Mouse (Mus musculus): ENCODE results near the gene Hmgb1. TPM values are rescaled to one million over a fixed set of nuclear protein-coding genes. Genes with fewer than 3 reads are reported as not detected.
A peak's percentile ranks its signal among the peaks of the same experiment; 100 is the strongest.

Hmgb1 gene
- total and polyA plus RNA-seq, 3 experiments, result 23.7 to 103 (median 88.9) TPM

DNA sequence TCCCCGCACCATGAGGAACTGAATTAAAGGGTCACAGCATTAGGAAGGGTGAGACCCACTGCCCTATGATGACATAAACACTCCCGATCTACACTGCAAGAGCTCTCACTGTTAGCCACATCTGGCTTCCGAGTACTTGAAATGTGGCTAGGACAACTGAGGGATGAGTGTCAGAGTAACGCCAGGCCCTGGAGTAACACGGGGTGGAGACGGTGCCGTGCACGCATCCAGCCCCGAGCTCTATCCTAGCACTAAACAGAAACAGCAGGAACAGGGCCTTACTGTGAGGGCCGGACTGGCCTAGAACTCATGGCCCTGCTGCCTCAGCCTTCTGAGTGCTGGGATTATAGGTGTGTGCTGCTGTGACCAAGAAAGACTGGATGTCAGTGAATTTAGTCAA, 18.3 kb downstream of the Hmgb1 start:
- intact Hi-C loops (cut with DNase I), result no loop called here
- H3K27ac ChIP-seq, result no peak overlapping the region
- DNase-seq, result no peak
- 93% methylated on average over 10 of the region's 10 CpGs for WGBS
- no peak overlapping the region for H3K9ac ChIP-seq (ENCODE audit: low read depth, low read length)
- no peaks in the 10 kb centered on the region for H3K27me3 ChIP-seq (ENCODE audit: control insufficient read depth, insufficient read depth, low read length)
- no peak overlapping the region for H3K4me3 ChIP-seq
- TF ChIP-seq CTCF (IDR thresholded peaks at IDR 0.05) (no peak), POLR2A (IDR thresholded peaks at IDR 0.05; ENCODE audit: insufficient read depth, low read depth, low read length) (no peak), EP300 (IDR thresholded peaks at IDR 0.05; ENCODE audit: insufficient read depth, low read depth, low read length) (no peak)
- H3K36me3 ChIP-seq (ENCODE audit: control insufficient read depth, insufficient read depth, low read length), result no peaks in the 10 kb centered on the region
- H3K4me1 ChIP-seq (ENCODE audit: control insufficient read depth, insufficient read depth, low read length), result no peaks in the 10 kb centered on the region
- H3K79me2 ChIP-seq (replicated peaks; ENCODE audit: control insufficient read depth, insufficient read depth, low read length), result no peaks in the 10 kb centered on the region

DNA sequence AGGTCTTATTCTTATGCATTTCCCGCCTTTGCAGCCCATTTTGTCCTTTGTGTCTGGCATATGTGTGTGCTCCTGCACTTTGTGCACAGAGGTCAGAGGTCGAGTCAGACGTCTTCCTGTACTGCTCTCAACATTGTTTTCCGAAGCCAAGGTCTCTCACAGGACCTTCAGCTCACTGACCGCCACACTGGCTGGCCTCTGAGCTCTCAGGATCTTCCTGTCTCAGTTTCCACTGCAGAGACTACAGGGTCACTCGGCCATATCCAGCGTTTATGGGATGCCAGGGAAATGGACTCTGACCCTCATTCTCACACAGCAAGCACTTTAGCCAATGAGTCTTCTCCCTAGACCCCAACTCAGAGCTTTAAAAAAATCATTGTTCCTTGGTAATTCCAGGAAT, 19.4 kb downstream of the Hmgb1 start:
- Histone ChIP-seq H3K4me3 (no peak overlapping the region), H3K79me2 (replicated peaks; ENCODE audit: control insufficient read depth, insufficient read depth, low read length) (no peaks in the 10 kb centered on the region), H3K27me3 (ENCODE audit: control insufficient read depth, insufficient read depth, low read length) (no peaks in the 10 kb centered on the region), H3K27ac (no peak overlapping the region), H3K4me1 (ENCODE audit: control insufficient read depth, insufficient read depth, low read length) (no peaks in the 10 kb centered on the region), H3K9ac (ENCODE audit: low read depth, low read length) (no peak overlapping the region), H3K36me3 (ENCODE audit: control insufficient read depth, insufficient read depth, low read length) (no peaks in the 10 kb centered on the region)
- TF ChIP-seq POLR2A (IDR thresholded peaks at IDR 0.05; ENCODE audit: insufficient read depth, low read depth, low read length) (no peak), EP300 (IDR thresholded peaks at IDR 0.05; ENCODE audit: insufficient read depth, low read depth, low read length) (no peak)
- WGBS, result 44% methylated on average over 7 of the region's 7 CpGs
- no peak for DNase-seq
- intact Hi-C loops (cut with DNase I), result no loop called here

DNA sequence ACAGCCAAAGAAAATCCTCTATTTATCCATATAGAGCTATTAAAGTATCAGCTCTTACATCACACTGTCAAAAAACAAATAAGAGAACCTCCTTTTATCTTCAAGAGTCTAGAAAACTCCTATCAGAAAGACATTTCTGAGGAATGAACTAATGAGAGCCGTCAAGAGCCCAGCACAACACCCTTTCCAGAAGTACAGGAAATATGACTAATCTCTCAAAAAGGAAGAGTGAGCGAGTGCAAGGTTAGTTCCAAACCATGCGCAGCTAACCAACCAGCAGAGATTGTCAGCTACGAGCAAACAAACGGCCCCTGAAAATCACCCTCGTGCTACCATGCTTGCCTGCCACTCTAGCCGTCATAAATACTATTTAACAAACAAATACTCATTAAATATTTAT, 21.4 kb downstream of the Hmgb1 start:
- no peak overlapping the region for H3K9ac ChIP-seq (ENCODE audit: low read depth, low read length)
- H3K4me1 ChIP-seq (ENCODE audit: control insufficient read depth, insufficient read depth, low read length), result no peaks in the 10 kb centered on the region
- no peak for TF ChIP-seq EP300 (IDR thresholded peaks at IDR 0.05; ENCODE audit: insufficient read depth, low read depth, low read length)
- no peak for TF ChIP-seq POLR2A (IDR thresholded peaks at IDR 0.05; ENCODE audit: insufficient read depth, low read depth, low read length)
- 33% methylated on average over 7 of the region's 7 CpGs for WGBS
- no peak for DNase-seq
- H3K4me3 ChIP-seq, result no peak overlapping the region
- peak overlapping the region; percentile 0 for H3K27ac ChIP-seq
- intact Hi-C loops (cut with DNase I), result loop anchor here (2.0 kb wide), 1 partner anchor 16 kb away; no protein-coding TSS in a partner anchor
- H3K79me2 ChIP-seq (replicated peaks; ENCODE audit: control insufficient read depth, insufficient read depth, low read length), result no peaks in the 10 kb centered on the region
- H3K27me3 ChIP-seq (ENCODE audit: control insufficient read depth, insufficient read depth, low read length), result no peaks in the 10 kb centered on the region
- no peaks in the 10 kb centered on the region for H3K36me3 ChIP-seq (ENCODE audit: control insufficient read depth, insufficient read depth, low read length)

DNA sequence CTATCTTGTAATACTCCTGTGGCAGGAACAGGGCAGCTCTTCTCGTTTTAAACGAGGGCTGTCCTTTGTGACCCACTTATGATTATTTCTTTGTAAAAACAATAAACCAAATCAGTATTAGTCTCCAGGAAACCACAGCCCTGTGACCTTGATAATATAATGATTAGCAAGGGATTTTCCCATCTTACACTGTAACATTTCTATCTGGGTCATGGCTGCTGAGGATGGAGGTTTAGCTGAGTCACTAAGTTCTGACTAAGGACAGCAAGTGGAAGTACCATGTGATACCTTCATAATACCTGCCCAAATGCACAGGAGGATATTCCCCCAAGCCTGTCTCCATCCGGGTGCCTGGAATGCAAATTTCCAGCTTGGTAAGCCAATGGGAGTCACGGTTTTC, 23.8 kb downstream of the Hmgb1 start:
- H3K27ac ChIP-seq, result no peak overlapping the region
- no peak for DNase-seq
- no peaks in the 10 kb centered on the region for H3K4me1 ChIP-seq (ENCODE audit: control insufficient read depth, insufficient read depth, low read length)
- H3K79me2 ChIP-seq (replicated peaks; ENCODE audit: control insufficient read depth, insufficient read depth, low read length), result no peaks in the 10 kb centered on the region
- no peak overlapping the region for H3K9ac ChIP-seq (ENCODE audit: low read depth, low read length)
- H3K36me3 ChIP-seq (ENCODE audit: control insufficient read depth, insufficient read depth, low read length), result no peaks in the 10 kb centered on the region
- TF ChIP-seq EP300 (IDR thresholded peaks at IDR 0.05; ENCODE audit: insufficient read depth, low read depth, low read length) (no peak), POLR2A (IDR thresholded peaks at IDR 0.05; ENCODE audit: insufficient read depth, low read depth, low read length) (no peak), CTCF (IDR thresholded peaks at IDR 0.05) (no peak)
- no peak overlapping the region for H3K4me3 ChIP-seq
- 60% methylated on average over 4 of the region's 4 CpGs for WGBS
- intact Hi-C loops (cut with DNase I), result no loop called here
- H3K27me3 ChIP-seq (ENCODE audit: control insufficient read depth, insufficient read depth, low read length), result no peaks in the 10 kb centered on the region

DNA sequence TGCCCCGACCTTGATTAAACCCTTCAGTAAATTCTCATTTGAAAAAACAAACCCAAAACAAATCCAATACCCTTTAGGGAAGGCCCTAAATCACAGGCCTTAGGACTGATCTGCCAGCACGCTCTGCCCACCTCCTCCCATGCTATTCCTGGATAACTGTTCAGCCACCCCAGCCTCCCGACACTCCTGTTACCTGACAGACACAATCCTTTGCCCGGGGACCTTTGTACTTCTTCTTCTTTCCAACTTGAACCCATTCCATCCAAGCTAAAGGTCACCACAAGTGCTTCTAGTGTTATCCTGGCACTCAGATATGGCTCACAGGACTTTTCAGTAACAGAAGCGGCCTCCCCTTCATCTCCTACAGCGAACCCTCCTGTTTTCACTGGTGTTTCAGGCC, 25.3 kb downstream of the Hmgb1 start:
- Histone ChIP-seq H3K79me2 (replicated peaks; ENCODE audit: control insufficient read depth, insufficient read depth, low read length) (no peaks in the 10 kb centered on the region), H3K27ac (peak overlapping the region; percentile 73), H3K27me3 (ENCODE audit: control insufficient read depth, insufficient read depth, low read length) (no peaks in the 10 kb centered on the region), H3K36me3 (ENCODE audit: control insufficient read depth, insufficient read depth, low read length) (no peaks in the 10 kb centered on the region), H3K4me1 (ENCODE audit: control insufficient read depth, insufficient read depth, low read length) (no peaks in the 10 kb centered on the region), H3K4me3 (no peak overlapping the region), H3K9ac (ENCODE audit: low read depth, low read length) (no peak overlapping the region; the same call in 1 of the 2 replicates)
- intact Hi-C loops (cut with DNase I), result no loop called here
- no peak for TF ChIP-seq CTCF (IDR thresholded peaks at IDR 0.05)
- TF ChIP-seq EP300 (IDR thresholded peaks at IDR 0.05; ENCODE audit: insufficient read depth, low read depth, low read length), result no peak
- TF ChIP-seq POLR2A (IDR thresholded peaks at IDR 0.05; ENCODE audit: insufficient read depth, low read depth, low read length), result no peak
- 66% methylated on average over 6 of the region's 6 CpGs for WGBS
- DNase-seq, result peak in 1 of 2 experiments; percentile 45

DNA sequence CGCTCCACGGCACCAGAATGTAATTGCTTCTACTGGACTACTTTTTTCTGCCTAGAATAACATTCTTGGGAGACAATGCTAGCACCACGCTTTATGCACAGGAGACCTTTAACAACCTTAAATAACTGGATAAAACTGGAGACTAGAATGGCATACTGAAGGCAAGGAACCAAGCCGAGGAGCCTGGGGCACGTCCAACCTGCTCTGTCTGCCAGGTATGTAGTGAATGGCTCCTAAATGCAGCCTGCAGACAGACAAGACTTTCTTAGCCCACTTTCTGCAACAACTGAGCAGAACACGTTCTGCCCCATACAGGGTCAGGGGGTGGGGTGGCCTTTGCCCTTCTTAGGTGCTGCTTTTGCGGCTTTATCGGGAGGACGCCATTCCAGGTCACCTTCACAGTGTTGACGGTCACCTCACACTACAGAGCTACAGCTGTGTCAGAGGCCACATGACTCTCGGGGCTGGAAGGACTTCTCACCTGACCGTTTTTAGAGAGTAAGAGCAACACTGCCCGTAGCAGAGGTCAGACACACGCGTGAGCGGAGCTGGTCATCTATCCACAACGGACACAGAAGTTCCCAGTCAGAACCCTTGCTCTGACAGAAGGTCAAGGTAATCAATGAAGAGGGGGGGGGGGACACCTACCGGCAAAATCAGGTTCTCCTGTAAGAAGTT, 27.3 kb downstream of the Hmgb1 start:
- Histone ChIP-seq H3K4me3 (no peak overlapping the region), H3K36me3 (ENCODE audit: control insufficient read depth, insufficient read depth, low read length) (no peaks in the 10 kb centered on the region), H3K27ac (peak overlapping the region; percentile 67), H3K27me3 (ENCODE audit: control insufficient read depth, insufficient read depth, low read length) (no peaks in the 10 kb centered on the region), H3K9ac (ENCODE audit: low read depth, low read length) (no peak overlapping the region), H3K79me2 (replicated peaks; ENCODE audit: control insufficient read depth, insufficient read depth, low read length) (no peaks in the 10 kb centered on the region), H3K4me1 (ENCODE audit: control insufficient read depth, insufficient read depth, low read length) (peaks cover 1% of the 10 kb centered on the region; the same call in 1 of the 2 replicates)
- intact Hi-C loops (cut with DNase I), result no loop called here
- peak; percentile 22 to 27 for DNase-seq
- 68% methylated on average over 18 of the region's 18 CpGs for WGBS
- no peak for TF ChIP-seq CTCF (IDR thresholded peaks at IDR 0.05)
- peak; percentile 61; the same call in 1 of the 2 replicates for TF ChIP-seq POLR2A (IDR thresholded peaks at IDR 0.05; ENCODE audit: insufficient read depth, low read depth, low read length)
- TF ChIP-seq EP300 (IDR thresholded peaks at IDR 0.05; ENCODE audit: insufficient read depth, low read depth, low read length), result peak; percentile 62; the same call in 1 of the 2 replicates
